In the genomic region with DNA sequence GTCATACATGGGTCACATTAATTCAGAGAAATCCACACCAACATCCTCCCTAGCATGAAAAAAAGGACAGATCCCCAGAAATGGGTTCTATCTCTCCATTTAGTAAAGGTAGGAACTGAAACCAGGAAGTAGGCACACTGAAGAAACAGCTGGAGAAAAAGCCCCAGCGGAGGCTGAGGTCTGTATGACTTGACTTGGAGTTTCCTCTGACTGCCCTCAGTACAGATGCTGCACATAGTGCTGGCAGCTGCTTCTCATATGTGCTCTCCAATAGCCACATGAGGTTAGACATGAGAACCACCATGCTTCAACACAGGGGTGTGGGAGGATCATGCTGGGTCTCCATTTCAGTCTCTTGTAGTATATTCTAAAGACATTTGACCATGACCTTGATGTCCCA, we compare ENCODE assay signal across 11 mouse cellular contexts.
"Had no signal": no experiment of that assay in that cellular context is flagged by ENCODE, and none has a peak within 500 bp of the region (broad histone marks: within the 10 kb centered on the region; RNA-seq: fewer than 3 reads in every experiment).

No protein-coding gene starts in this region.

- DNase-seq: kidney, adult 11 months; kidney, adult 9 months; kidney, postnatal 36 days; layer of hippocampus, adult 9-11 months; layer of hippocampus, postnatal 36 days; liver, embryonic 13.5 days; lung, adult 18-20 months; midbrain, embryonic 14.5 days; right cerebral cortex, adult 18-20 months; right cerebral cortex, postnatal 25 days; thymus, postnatal 4 days had no signal
